Mouse (Mus musculus): ENCODE data around the gene Large2.
A peak's percentile ranks its signal among the peaks of the same experiment; 100 is the strongest.

Large2 gene

GRCm38 (mm10) chr2:92328206-92328605 lies 46.5 kb downstream of the Large2 start:
- DNase-seq (ENCODE audit: low spot score in 2 of 2), result no peak

- DNase-seq (ENCODE audit: low spot score in 2 of 2), result no peak
Observed at GRCm38 (mm10) chr2:92327601-92328000, 47.1 kb downstream of the Large2 start.

GRCm38 (mm10) chr2:92326221-92326620 lies 48.4 kb downstream of the Large2 start:
- no peak for DNase-seq (ENCODE audit: low spot score in 2 of 2)

GRCm38 (mm10) chr2:92325676-92326075 lies 49.0 kb downstream of the Large2 start:
- no peak for DNase-seq (ENCODE audit: low spot score in 2 of 2)

GRCm38 (mm10) chr2:92322669-92323068 lies 52.0 kb downstream of the Large2 start:
- peak in 1 of 2 experiments; percentile 31 for DNase-seq (ENCODE audit: low spot score in 2 of 2)

GRCm38 (mm10) chr2:92317228-92317627 lies 57.4 kb downstream of the Large2 start:
- DNase-seq (ENCODE audit: low spot score in 2 of 2), result no peak

GRCm38 (mm10) chr2:92316652-92317051 lies 58.0 kb downstream of the Large2 start:
- DNase-seq (ENCODE audit: low spot score in 2 of 2), result no peak
